Mouse (Mus musculus) kidney, postnatal 10 days (tissue): Measurements from ENCODE around the gene Cidec.

ENCODE experiments used
- DNase-seq: peaks from one replicate; pipeline ENCODE4 v3.0.0; 2021; ENCODE audit warnings: mixed read lengths

Gene Cidec

DNA sequence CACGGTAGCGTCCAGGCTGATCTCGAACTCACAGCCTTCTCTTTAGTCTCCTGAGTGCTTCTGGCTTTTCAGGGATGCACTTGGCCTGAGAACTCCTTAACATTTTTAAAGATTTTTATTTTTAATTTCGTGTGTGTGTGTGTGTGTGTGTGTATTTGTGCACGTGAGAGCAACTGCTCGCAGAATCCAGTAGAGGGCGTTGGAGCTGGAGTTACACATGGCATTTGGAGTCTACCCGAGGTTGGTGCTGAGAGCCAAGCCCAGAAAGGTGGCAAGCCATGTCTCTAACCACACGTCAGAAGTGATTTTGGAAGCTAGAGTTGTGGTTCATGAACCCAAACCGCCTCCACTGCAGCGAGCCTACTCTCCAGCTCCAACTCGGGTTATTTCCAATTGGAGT, 7.5 kb upstream of the Cidec start:
- DNase-seq: no peak

- DNase-seq: peak; percentile 93
These were observed 7.0 kb upstream of the Cidec start, which contains the start of gene Jagn1 for GRCm38 (mm10) chr6:113442442-113443090. Gene Jagn1 (plus strand): TSS chr6:113442569.

DNA sequence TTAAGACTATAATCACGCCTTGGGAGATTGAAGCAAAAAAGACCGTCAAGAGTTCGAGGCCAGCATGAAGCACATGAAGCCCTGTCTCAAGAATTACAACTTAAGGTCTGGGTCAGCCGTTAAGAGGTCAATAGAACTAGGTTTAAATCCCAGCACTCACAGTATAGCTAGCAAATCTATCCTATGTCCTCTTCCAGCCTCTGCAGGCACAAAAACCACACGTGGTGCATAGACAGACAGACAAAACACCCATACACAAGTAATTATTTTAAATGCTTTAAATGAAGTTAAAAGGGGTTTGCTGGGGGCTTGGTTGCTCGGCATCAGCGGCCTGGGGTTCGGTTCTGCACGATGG, 6.5 kb upstream of the Cidec start:
- no peak for DNase-seq

GRCm38 (mm10) chr6:113441147-113441680, 5.7 kb upstream of the Cidec start:
- peak; percentile 87 for DNase-seq

- DNase-seq: no peak
These were observed 5.1 kb upstream of the Cidec start for GRCm38 (mm10) chr6:113440686-113441085.

DNA sequence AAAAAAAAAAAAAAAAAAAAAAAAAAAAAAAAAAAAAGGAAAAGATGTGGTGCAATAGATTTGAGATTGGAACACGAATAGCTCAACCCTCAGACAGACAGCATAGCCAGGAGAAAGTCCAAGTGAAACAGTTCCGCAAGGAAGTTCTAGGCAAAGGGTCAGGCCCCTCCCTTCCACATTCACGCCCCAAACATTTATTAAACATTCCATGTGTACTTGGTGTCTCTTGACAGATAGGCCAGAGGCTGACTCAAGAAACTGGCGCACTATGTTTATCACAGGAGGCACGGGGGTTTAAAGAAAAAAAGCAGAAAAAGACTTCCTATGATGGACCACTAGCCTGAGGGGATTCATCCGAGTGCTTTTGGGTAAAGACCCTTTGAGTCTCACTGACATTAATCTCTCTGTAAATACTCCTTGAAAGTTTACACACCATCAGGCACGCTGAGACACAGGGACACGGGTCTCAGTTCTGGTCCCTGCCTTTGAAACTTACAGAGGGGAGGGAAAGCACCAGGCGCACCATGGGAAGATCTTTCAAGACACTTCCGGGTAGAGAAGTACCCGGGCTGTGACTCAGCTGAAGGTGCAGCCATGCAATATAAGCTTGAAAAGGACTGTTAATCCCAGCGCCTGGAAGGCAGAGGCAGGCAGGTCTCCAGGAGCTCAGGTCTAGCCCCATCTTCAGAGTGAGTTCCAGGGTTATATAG, 3.3 kb upstream of the Cidec start:
- no peak for DNase-seq

DNA sequence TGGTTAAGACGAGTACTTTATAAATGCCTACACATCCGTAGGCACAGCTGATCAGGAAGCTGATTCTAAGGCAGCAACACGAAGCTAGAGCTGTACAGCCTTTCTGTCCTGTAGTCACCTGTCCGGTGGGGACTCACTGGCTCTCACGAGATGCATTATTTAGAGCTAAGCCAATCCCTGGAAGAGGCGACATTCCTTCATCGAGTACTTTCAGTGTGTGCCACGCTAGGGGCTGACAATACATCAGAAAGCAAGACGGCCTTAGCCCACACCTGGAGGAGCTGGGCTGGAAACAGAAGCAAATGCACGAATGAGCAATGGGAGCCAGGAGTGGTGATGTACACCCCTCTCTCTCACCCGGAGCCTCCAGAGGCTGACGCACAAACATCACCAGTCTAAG, 1.6 kb upstream of the Cidec start:
- DNase-seq: no peak

DNA sequence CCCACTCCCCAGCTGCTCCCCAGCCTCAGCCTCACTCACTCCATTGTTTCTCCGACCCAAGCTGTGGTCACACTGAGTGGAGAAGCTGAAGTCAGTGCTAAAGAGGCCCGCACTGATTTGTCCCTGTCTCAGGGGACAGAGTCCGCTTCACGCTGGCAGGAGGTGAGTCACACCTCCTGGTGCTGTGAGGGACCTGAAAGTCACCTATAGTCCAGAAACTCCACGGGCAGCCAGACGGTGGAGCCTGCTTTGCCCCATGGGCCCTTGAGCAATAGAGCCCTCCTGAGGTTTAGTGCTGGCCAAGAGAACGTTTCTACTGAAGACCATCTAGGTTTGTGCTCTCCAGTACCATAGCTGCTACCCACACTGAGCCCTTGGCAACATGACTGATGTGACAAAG, 869 bp downstream of the Cidec start:
- DNase-seq: no peak

- no peak for DNase-seq
These were observed 1.9 kb downstream of the Cidec start for GRCm38 (mm10) chr6:113433661-113434060.

DNA sequence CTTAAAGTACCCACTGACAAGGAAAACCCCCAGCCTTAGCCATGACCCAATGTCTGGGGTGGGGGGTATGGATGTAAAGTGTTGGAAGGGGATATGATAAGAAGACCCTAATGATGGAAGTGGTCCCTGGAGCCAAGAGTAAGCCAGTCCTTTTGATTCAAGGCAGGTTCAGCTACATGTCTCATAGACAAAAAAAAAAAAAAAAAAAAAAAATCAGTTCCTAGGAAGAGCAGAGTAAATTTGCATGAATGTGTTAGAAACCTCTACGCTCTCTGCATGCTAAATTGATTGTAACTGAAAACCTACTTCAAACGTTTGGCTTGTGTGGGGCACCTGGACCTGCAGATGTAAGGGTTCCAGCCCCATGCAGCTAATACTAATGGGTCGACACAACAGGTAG, 3.8 kb downstream of the Cidec start:
- DNase-seq: no peak

DNA sequence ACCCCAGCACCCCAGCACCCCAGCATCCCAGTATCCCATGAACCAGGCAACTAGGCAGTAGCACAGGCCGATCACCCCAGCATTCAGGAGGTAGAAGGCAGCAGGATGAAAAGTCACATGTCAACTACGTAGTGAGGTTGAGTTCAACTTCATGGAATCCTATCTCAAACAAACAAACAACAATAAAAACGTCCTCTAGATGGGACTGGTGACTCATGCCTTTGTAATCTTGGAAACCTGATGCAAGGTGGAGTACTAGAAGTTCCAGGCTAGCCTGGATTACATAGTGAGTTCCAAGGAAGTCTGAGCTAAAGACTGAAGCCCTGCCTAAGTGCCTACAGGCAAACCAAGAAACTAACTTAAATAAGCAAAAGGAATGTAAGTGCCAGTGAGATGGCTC, 4.7 kb downstream of the Cidec start:
- no peak for DNase-seq

DNA sequence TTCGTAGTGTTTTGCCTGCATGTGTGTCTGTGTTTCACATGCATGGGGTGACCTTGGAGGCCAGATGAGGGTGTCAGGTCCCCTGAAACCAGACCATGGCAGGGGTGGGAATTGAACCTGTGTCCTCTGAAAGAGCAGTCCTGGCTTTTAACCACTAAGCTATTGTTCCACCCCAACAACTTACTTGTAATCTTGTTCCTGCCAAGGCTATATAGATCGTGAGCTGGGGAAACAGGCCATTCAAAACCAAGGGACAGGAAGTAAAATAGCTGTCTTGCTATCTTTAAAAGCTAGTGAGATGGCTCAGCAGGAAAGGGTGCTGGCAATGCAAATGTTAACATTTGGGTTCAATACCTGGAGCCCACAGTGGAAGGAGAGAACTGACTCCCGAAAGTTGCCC, 5.6 kb downstream of the Cidec start:
- no peak for DNase-seq

GRCm38 (mm10) chr6:113428006-113428405, 7.6 kb downstream of the Cidec start:
- DNase-seq: no peak

DNA sequence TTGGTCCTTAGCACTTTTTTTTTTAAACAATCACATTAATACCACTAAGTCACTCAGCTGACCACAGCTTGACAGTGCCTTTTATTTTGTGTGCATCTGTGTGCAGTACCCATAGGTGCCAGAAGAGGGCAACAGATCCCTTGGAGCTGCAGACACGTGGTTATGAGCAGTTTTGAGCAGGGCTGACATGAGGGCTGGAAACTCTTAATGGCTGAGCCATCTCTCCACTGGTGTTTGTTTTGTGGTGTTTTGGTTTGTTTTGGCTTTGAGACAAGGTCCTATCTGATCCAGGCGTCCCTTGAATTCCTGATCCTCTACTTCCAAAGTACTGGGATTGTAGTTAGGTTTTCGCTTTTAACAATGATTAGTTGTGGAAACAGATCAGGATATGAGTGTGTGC, 8.2 kb downstream of the Cidec start:
- peak; percentile 67 for DNase-seq

GRCm38 (mm10) chr6:113426696-113427095, 8.9 kb downstream of the Cidec start:
- no peak for DNase-seq

GRCm38 (mm10) chr6:113424187-113424586, 11.4 kb downstream of the Cidec start:
- no peak for DNase-seq

DNA sequence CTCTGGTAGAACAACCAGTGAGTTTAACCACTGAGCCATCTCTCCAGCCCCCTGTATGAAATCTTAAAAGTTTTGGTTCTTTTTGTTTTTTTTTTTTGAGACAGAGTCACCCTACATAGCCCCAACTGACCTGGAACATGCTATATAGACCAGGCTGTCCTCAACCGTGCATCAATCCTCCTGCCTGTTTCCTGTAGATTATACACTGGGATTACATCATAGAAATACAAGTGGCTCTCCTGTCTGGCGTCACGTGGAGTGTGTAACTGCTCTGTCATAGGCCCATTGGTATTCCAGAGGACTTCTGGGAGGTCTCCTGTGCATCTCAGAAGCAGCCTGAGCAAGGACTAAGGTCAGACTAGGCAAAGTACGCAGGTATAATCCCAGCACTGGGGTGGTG, 12.6 kb downstream of the Cidec start:
- no peak for DNase-seq

GRCm38 (mm10) chr6:113419199-113419587, 16.4 kb downstream of the Cidec start, which contains the start of gene Rpusd3:
Gene Rpusd3 (minus strand): TSS chr6:113419340.
- DNase-seq: peak; percentile 100

DNA sequence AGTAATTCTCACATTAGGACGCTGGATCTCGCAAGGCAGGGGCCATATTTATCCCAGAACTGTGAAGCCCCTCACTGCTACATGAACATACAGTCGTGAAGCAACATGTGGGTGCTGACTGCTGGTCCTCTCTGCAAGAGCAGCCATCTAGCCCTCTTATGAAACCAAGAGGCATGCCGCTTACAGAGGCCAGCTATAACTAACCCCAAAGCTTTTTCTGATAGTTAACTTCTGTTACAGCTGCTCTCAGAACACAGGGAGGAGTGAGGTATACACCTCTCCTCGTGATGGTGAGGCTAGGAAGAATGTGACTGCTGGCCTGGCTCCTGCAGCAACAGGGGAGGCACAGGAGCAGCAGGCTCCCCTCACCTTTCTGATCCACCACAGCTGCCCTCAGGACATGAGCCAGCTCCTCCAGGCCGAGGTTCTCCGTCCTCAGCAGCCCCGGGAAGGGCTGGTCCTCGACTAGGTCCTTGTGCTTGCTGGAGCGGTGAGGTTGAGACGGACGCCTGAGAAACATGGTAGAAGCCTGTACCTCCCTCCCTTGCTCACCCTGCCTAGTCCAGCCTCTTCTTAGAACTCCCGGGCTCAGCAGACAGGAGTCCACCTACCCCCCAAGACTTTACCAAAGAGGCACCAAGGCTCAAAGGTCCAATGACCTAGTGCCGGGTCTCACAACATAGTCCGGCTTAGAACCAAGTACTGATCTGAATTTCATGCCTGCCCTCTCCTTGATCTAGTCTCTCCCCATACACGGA, 16.9 kb downstream of the Cidec start:
- peak; percentile 53 for DNase-seq

DNA sequence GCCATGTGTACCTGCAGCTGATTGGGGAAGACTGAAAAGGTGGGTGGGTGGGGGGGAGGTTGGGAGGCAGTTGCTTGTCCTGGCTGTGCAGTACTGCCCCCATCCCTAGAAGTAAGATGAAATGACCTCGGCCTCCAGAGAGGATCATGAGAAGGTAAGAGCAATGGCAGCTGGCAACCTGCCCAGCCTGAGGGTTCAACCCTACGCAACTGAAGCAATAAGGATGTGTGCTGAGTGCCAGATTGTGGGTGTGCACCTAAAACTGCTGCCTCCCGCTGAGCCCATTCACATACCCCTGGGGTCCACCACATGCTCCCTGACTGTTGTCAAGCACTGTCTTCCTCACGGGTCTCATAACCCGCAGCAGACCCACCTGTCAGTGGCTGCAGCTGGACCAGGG, 19.1 kb downstream of the Cidec start:
- DNase-seq: no peak

GRCm38 (mm10) chr6:113410001-113410400, 25.6 kb downstream of the Cidec start:
- no peak for DNase-seq

GRCm38 (mm10) chr6:113406683-113407082, 28.9 kb downstream of the Cidec start:
- DNase-seq: no peak

- no peak for DNase-seq
These were observed 30.1 kb downstream of the Cidec start for GRCm38 (mm10) chr6:113405483-113405882.
